Mouse (Mus musculus) hindbrain, embryonic 15.5 days (tissue): ENCODE data around the gene Flvcr1. TPM values are rescaled to one million over a fixed set of nuclear protein-coding genes. Genes with fewer than 3 reads are reported as not detected.
A peak's percentile ranks its signal among the peaks of the same experiment; 100 is the strongest.

ENCODE experiments used
- ATAC-seq: fragments of 200-750 bp; cut with Nextera tagmentation; 2 replicates; pipeline ENCODE4 v1.8.0; 2017; ENCODE audit warnings: low read depth, moderate number of reproducible peaks, moderate TSS enrichment; ENCODE audit not compliant: low FRiP score
- H3K27ac ChIP-seq: fragments of 300-500 bp; sonication (generic); replicated peaks from 2 replicates; pipeline ENCODE4 v1.5.1; 2015; ENCODE audit warnings: mild to moderate bottlenecking, inconsistent platforms
- H3K27me3 ChIP-seq: fragments of 300-500 bp; sonication (generic); 2 replicates; pipeline ENCODE4 v1.6.1; 2015; ENCODE audit warnings: control low read depth, inconsistent platforms
- H3K36me3 ChIP-seq: fragments of 300-500 bp; sonication (generic); 2 replicates; pipeline ENCODE4 v1.6.1; 2015; ENCODE audit warnings: control low read depth, inconsistent platforms
- H3K4me1 ChIP-seq: fragments of 300-500 bp; sonication (generic); replicated peaks from 2 replicates; pipeline ENCODE4 v1.6.1; 2015; ENCODE audit warnings: control low read depth, inconsistent platforms
- H3K4me2 ChIP-seq: fragments of 300-500 bp; sonication (generic); 2 replicates; pipeline ENCODE4 v1.6.1; 2015; ENCODE audit warnings: moderate library complexity, mild to moderate bottlenecking, inconsistent platforms
- H3K4me3 ChIP-seq: fragments of 300-500 bp; sonication (generic); 2 replicates; pipeline ENCODE4 v1.5.1; 2015; ENCODE audit warnings: mild to moderate bottlenecking, inconsistent platforms
- H3K9ac ChIP-seq: fragments of 300-500 bp; sonication (generic); 2 replicates; pipeline ENCODE4 v1.6.1; 2015; ENCODE audit warnings: inconsistent platforms
- H3K9me3 ChIP-seq: fragments of 300-500 bp; sonication (generic); 2 replicates; pipeline ENCODE4 v1.6.1; 2016; ENCODE audit warnings: control low read depth, inconsistent platforms
- WGBS: fragments of 180-500 bp; shearing (Covaris S2); methylation state at CpG from one replicate; pipeline ENCODE4 v1.1.7; 2015; 5-methylcytosine and 5-hydroxymethylcytosine counted together
- polyA plus RNA-seq: library from polyadenylated mRNA; unstranded; fragments of >200 nt; fragmentation: Nextera tagmentation; extraction: Ambion mirVana; gene quantifications from 2 replicates; pipeline ENCODE4 v1.2.1, GENCODE M21; 2015

Flvcr1 gene
- polyA plus RNA-seq, 1 experiment from 2014 or later = 9.9 TPM

- peaks cover 67% of the 10 kb centered on the region for H3K36me3 ChIP-seq
- no peaks in the 10 kb centered on the region for H3K9me3 ChIP-seq
- no peak overlapping the region for H3K9ac ChIP-seq
- no peak overlapping the region for H3K4me3 ChIP-seq
- H3K27ac ChIP-seq = no peak overlapping the region
- H3K4me1 ChIP-seq = no peaks in the 10 kb centered on the region
- no peak for ATAC-seq
- no peaks in the 10 kb centered on the region for H3K27me3 ChIP-seq
- WGBS = 96% methylated on average over 5 of the region's 5 CpGs
- H3K4me2 ChIP-seq = no peak overlapping the region
These were observed 17.3 kb downstream of the Flvcr1 start for GRCm38 (mm10) chr1:191008707-191009106.

- no peak overlapping the region for H3K4me2 ChIP-seq
- WGBS = 68% methylated on average over 6 of the region's 6 CpGs
- ATAC-seq = no peak
These were observed 23.8 kb downstream of the Flvcr1 start for GRCm38 (mm10) chr1:191002201-191002600.

GRCm38 (mm10) chr1:191000686-191001085 lies 25.3 kb downstream of the Flvcr1 start:
- ATAC-seq = no peak
- no peaks in the 10 kb centered on the region for H3K9me3 ChIP-seq
- no peak overlapping the region for H3K9ac ChIP-seq
- WGBS = 70% methylated on average over 3 of the region's 3 CpGs
- H3K27ac ChIP-seq = no peak overlapping the region
- H3K27me3 ChIP-seq = no peaks in the 10 kb centered on the region
- no peak overlapping the region for H3K4me3 ChIP-seq
- peaks cover 14% of the 10 kb centered on the region; the same call in 1 of the 2 replicates for H3K36me3 ChIP-seq
- H3K4me1 ChIP-seq = 0 out of 2 replicates have a peak, but pooled peaks cover 2% of the 10 kb centered on the region
- H3K4me2 ChIP-seq = no peak overlapping the region

More at GRCm38 (mm10) chr1:191002201-191002600, 23.8 kb downstream of the Flvcr1 start:
- Histone ChIP-seq H3K4me1 (no peaks in the 10 kb centered on the region), H3K9me3 (no peaks in the 10 kb centered on the region), H3K9ac (no peak overlapping the region), H3K27me3 (no peaks in the 10 kb centered on the region), H3K27ac (no peak overlapping the region), H3K4me3 (no peak overlapping the region), H3K36me3 (peaks cover 21% of the 10 kb centered on the region)

GRCm38 (mm10) chr1:190998027-190998426 lies 27.9 kb downstream of the Flvcr1 start:
- no peak for ATAC-seq
- WGBS = 83% methylated on average over 1 of the region's 1 CpGs
- Histone ChIP-seq H3K4me2 (no peak overlapping the region), H3K9me3 (no peaks in the 10 kb centered on the region), H3K4me3 (no peak overlapping the region), H3K27me3 (no peaks in the 10 kb centered on the region), H3K9ac (no peak overlapping the region), H3K36me3 (0 out of 2 replicates have a peak, but pooled peaks cover 5% of the 10 kb centered on the region), H3K27ac (no peak overlapping the region), H3K4me1 (peaks cover 6% of the 10 kb centered on the region; the same call in 1 of the 2 replicates)

GRCm38 (mm10) chr1:190996346-190996877 lies 29.5 kb downstream of the Flvcr1 start:
- Histone ChIP-seq H3K4me2 (no peak overlapping the region), H3K27ac (no peak overlapping the region), H3K4me3 (no peak overlapping the region), H3K36me3 (0 out of 2 replicates have a peak, but pooled peaks cover 5% of the 10 kb centered on the region), H3K27me3 (no peaks in the 10 kb centered on the region), H3K9ac (no peak overlapping the region), H3K9me3 (no peaks in the 10 kb centered on the region), H3K4me1 (peaks cover 6% of the 10 kb centered on the region; the same call in 1 of the 2 replicates)
- 75% methylated on average over 6 of the region's 6 CpGs for WGBS
- ATAC-seq = no peak

- Histone ChIP-seq H3K4me1 (peaks cover 6% of the 10 kb centered on the region; the same call in 1 of the 2 replicates), H3K27me3 (no peaks in the 10 kb centered on the region), H3K9me3 (no peaks in the 10 kb centered on the region), H3K4me3 (no peak overlapping the region), H3K27ac (no peak overlapping the region), H3K9ac (no peak overlapping the region), H3K4me2 (no peak overlapping the region), H3K36me3 (0 out of 2 replicates have a peak, but pooled peaks cover 5% of the 10 kb centered on the region)
- 35% methylated on average over 7 of the region's 7 CpGs for WGBS
- ATAC-seq = 0 out of 2 replicates have a peak, but pooled peaks have one; percentile 42
These were observed 30.4 kb downstream of the Flvcr1 start for GRCm38 (mm10) chr1:190995548-190995947.

- H3K9ac ChIP-seq = no peak overlapping the region
- 82% methylated on average over 9 of the region's 9 CpGs for WGBS
- H3K27ac ChIP-seq = no peak overlapping the region
- no peak for ATAC-seq
- H3K4me2 ChIP-seq = no peak overlapping the region
- H3K36me3 ChIP-seq = no peaks in the 10 kb centered on the region
- no peaks in the 10 kb centered on the region for H3K4me1 ChIP-seq
- H3K4me3 ChIP-seq = no peak overlapping the region
- no peaks in the 10 kb centered on the region for H3K27me3 ChIP-seq
- no peaks in the 10 kb centered on the region for H3K9me3 ChIP-seq
These were observed 36.4 kb downstream of the Flvcr1 start for GRCm38 (mm10) chr1:190989437-190990082.

- Histone ChIP-seq H3K27ac (no peak overlapping the region), H3K4me1 (peaks cover 14% of the 10 kb centered on the region), H3K9me3 (no peaks in the 10 kb centered on the region), H3K27me3 (no peaks in the 10 kb centered on the region), H3K9ac (no peak overlapping the region), H3K4me2 (no peak overlapping the region), H3K4me3 (no peak overlapping the region), H3K36me3 (no peaks in the 10 kb centered on the region)
- 87% methylated on average over 4 of the region's 4 CpGs for WGBS
- ATAC-seq = no peak
These were observed 44.5 kb downstream of the Flvcr1 start for GRCm38 (mm10) chr1:190981412-190981811.

GRCm38 (mm10) chr1:190980470-190980869 lies 45.5 kb downstream of the Flvcr1 start:
- Histone ChIP-seq H3K4me1 (peaks cover 23% of the 10 kb centered on the region), H3K36me3 (no peaks in the 10 kb centered on the region), H3K4me3 (no peak overlapping the region), H3K27me3 (no peaks in the 10 kb centered on the region), H3K27ac (no peak overlapping the region), H3K4me2 (no peak overlapping the region), H3K9me3 (no peaks in the 10 kb centered on the region), H3K9ac (no peak overlapping the region)
- WGBS = 95% methylated on average over 1 of the region's 1 CpGs
- ATAC-seq = no peak

- Histone ChIP-seq H3K36me3 (peaks cover 2% of the 10 kb centered on the region; the same call in 1 of the 2 replicates), H3K4me1 (peaks cover 37% of the 10 kb centered on the region), H3K9ac (peak within 1 kb of the TSS; percentile 84), H3K27ac (peak within 1 kb of the TSS; percentile 97), H3K9me3 (no peaks in the 10 kb centered on the region), H3K4me3 (peak within 1 kb of the TSS; percentile 74), H3K4me2 (peak within 1 kb of the TSS; percentile 80), H3K27me3 (no peaks in the 10 kb centered on the region)
- WGBS = under 1% methylated on average over 38 of the region's 38 CpGs
- peak; percentile 98 for ATAC-seq
These were observed 46.8 kb downstream of the Flvcr1 start, which contains the start of gene Vash2 for GRCm38 (mm10) chr1:190979100-190979563. Vash2 (minus strand) TSS chr1:190979296.

- no peaks in the 10 kb centered on the region for H3K9me3 ChIP-seq
- H3K4me3 ChIP-seq = peak overlapping the region; percentile 74
- WGBS = under 1% methylated on average over 43 of the region's 46 CpGs
- H3K4me1 ChIP-seq = peaks cover 40% of the 10 kb centered on the region
- H3K9ac ChIP-seq = peak overlapping the region; percentile 84
- peak; percentile 80 for ATAC-seq
- H3K36me3 ChIP-seq = peaks cover 7% of the 10 kb centered on the region
- H3K27ac ChIP-seq = peak overlapping the region; percentile 97
- peak overlapping the region; percentile 80 for H3K4me2 ChIP-seq
- no peaks in the 10 kb centered on the region for H3K27me3 ChIP-seq
These were observed 47.4 kb downstream of the Flvcr1 start for GRCm38 (mm10) chr1:190978511-190979073.

- peaks cover 12% of the 10 kb centered on the region for H3K36me3 ChIP-seq
- H3K4me3 ChIP-seq = peak overlapping the region; percentile 74
- no peaks in the 10 kb centered on the region for H3K9me3 ChIP-seq
- H3K27ac ChIP-seq = peak overlapping the region; percentile 97
- peak overlapping the region; percentile 80 for H3K4me2 ChIP-seq
- no peaks in the 10 kb centered on the region for H3K27me3 ChIP-seq
- ATAC-seq = peak; percentile 14
- H3K4me1 ChIP-seq = peaks cover 44% of the 10 kb centered on the region
- WGBS = 1% methylated on average over 22 of the region's 22 CpGs
- peak overlapping the region; percentile 84 for H3K9ac ChIP-seq
These were observed 48.0 kb downstream of the Flvcr1 start for GRCm38 (mm10) chr1:190978001-190978400.
